Mouse (Mus musculus) spleen, adult 2 months (tissue): ENCODE data around the gene Ghdc.

Experiments
- CTCF ChIP-seq: fragments of 200-500 bp; IDR thresholded peaks from 2 replicates; pipeline ENCODE4 v1.5.1; 2011; ENCODE audit warnings: mild to moderate bottlenecking, inconsistent platforms; ENCODE audit not compliant: insufficient read depth, insufficient read length, insufficient replicate concordance; ENCODE audit errors: extremely low read depth
- POLR2A ChIP-seq: fragments of 200-500 bp; IDR thresholded peaks from 2 replicates; pipeline ENCODE4 v1.6.1; 2011; ENCODE audit warnings: low read depth, low read length, inconsistent platforms

- TF ChIP-seq POLR2A (no peak), CTCF (no peak)
Measured at GRCm38 (mm10) chr11:100766726-100767125, 4.0 kb downstream of the Ghdc start.
